ENCODE assay signal across 8 mouse cellular contexts in genomic region chr7:64155687-64156086, GRCm38 (mm10). TPM values are rescaled to one million over a fixed set of nuclear protein-coding genes. Genes with fewer than 3 reads are reported as not detected.
A peak's percentile ranks its signal among the peaks of the same experiment; 100 is the strongest.
DNase-seq lines count a peak whose midpoint lies in the region; ATAC-seq and TF ChIP-seq lines count a peak whose summit lies in the region.

No protein-coding gene starts in this region.

- TF ChIP-seq CTCF in left cerebral cortex, adult 2 months (IDR thresholded peaks at IDR 0.05) = peak; percentile 69

- peak overlapping the region; percentile 77 for H3K27ac ChIP-seq in left cerebral cortex, adult 2 months

- intact Hi-C loops in left cerebral cortex, adult 2 months (cut with DNase I) = loop anchor here (1.0 to 10.0 kb wide), 4 partner anchors 91 to 403 kb away; no protein-coding TSS in a partner anchor

- peak; percentile 86 for DNase-seq in adrenal gland, postnatal 14 days
- DNase-seq in embryo, embryonic 11 days = peak; percentile 79
- peak; percentile 76 for DNase-seq in gastrocnemius, postnatal 25 days
- DNase-seq in left cerebral cortex, adult 2 months (ENCODE audit: extremely low spot score in 1 of 2, low spot score in 2 of 2) = peak; percentile 79 to 86
- peak; percentile 87 to 91 for DNase-seq in lung, postnatal 4 days
- DNase-seq in right cerebral cortex, adult 2 months (ENCODE audit: low spot score in 2 of 2) = peak; percentile 89 to 91
- no peak for DNase-seq in MN1 (ENCODE audit: low spot score)

- H3K4me3 ChIP-seq in left cerebral cortex, adult 2 months = peak overlapping the region; percentile 16

- peak; percentile 16 for ATAC-seq in inflammation-experienced regulatory T-cells, adult 6 months

RNA-seq across cellular contexts. Expression of gene Trpm1, which starts 2.1 kb away (rescaled TPM):
- 0.90 TPM in 1 of 2 replicates, not detected in the other for total RNA-seq in adrenal gland, postnatal 14 days (2021)
- total RNA-seq in gastrocnemius, postnatal 25 days (2021) = under 1 TPM in 1 of 2 experiments, not detected in 1; 0.33 TPM
- 1 to 10 TPM; 1.5 to 5.2 (median 4.6) TPM for polyA plus RNA-seq in inflammation-experienced regulatory T-cells, adult 6 months (2017; shearing (Covaris generic))
- under 1 TPM; 0.61 TPM for total RNA-seq in left cerebral cortex, adult 2 months (2021)
